Mouse (Mus musculus) neural tube, embryonic 15.5 days (tissue): ENCODE data around the gene Bmp4. TPM values are rescaled to one million over a fixed set of nuclear protein-coding genes. Genes with fewer than 3 reads are reported as not detected.

Experiments used
- ATAC-seq: fragments of 200-750 bp; cut with Nextera tagmentation; 2 replicates; pipeline ENCODE4 v1.8.0; 2017; ENCODE audit warnings: mild to moderate bottlenecking, moderate TSS enrichment, moderate library complexity; ENCODE audit not compliant: low FRiP score
- H3K27ac ChIP-seq: fragments of 300-500 bp; sonication (generic); replicated peaks from 2 replicates; pipeline ENCODE4 v1.5.1; 2015; ENCODE audit warnings: mild to moderate bottlenecking, inconsistent platforms
- H3K27me3 ChIP-seq: fragments of 300-500 bp; sonication (generic); replicated peaks from 2 replicates; pipeline ENCODE4 v1.6.1; 2015; ENCODE audit warnings: inconsistent platforms
- H3K36me3 ChIP-seq: fragments of 300-500 bp; sonication (generic); 2 replicates; pipeline ENCODE4 v1.6.1; 2015; ENCODE audit warnings: inconsistent platforms
- H3K4me1 ChIP-seq: fragments of 300-500 bp; sonication (generic); 2 replicates; pipeline ENCODE4 v1.6.1; 2015; ENCODE audit warnings: inconsistent platforms
- H3K4me2 ChIP-seq: fragments of 300-500 bp; sonication (generic); 2 replicates; pipeline ENCODE4 v1.6.1; 2015; ENCODE audit warnings: inconsistent platforms, mild to moderate bottlenecking, moderate library complexity
- H3K4me3 ChIP-seq: fragments of 300-500 bp; sonication (generic); replicated peaks from 2 replicates; pipeline ENCODE4 v1.5.1; 2015; ENCODE audit warnings: mild to moderate bottlenecking, inconsistent platforms
- H3K9ac ChIP-seq: fragments of 300-500 bp; sonication (generic); replicated peaks from 2 replicates; pipeline ENCODE4 v1.6.1; 2015; ENCODE audit warnings: mild to moderate bottlenecking, inconsistent platforms
- H3K9me3 ChIP-seq: fragments of 300-500 bp; sonication (generic); replicated peaks from 2 replicates; pipeline ENCODE4 v1.6.1; 2016; ENCODE audit warnings: inconsistent platforms
- WGBS: fragments of 180-500 bp; shearing (Covaris S2); methylation state at CpG from one replicate; pipeline ENCODE4 v1.1.7; 2015; ENCODE audit warnings: mixed read lengths; 5-methylcytosine and 5-hydroxymethylcytosine counted together
- polyA plus RNA-seq: library from polyadenylated mRNA; unstranded; fragments of >200 nt; fragmentation: Nextera tagmentation; extraction: Ambion mirVana; gene quantifications from 2 replicates; pipeline ENCODE4 v1.2.1, GENCODE M21; 2015

The Bmp4 gene
- 5.2 and 9.9 TPM in 2 replicates for polyA plus RNA-seq

GRCm38 (mm10) chr14:46390249-46390775, at the start of gene Bmp4:
Bmp4 (minus strand) TSS chr14:46390669.
- Histone ChIP-seq H3K9me3 (no peaks in the 10 kb centered on the region), H3K27me3 (peaks cover 53% of the 10 kb centered on the region), H3K4me1 (peaks cover 53% of the 10 kb centered on the region), H3K4me2 (peak within 1 kb of the TSS; percentile 93), H3K9ac (no peak within 1 kb of the TSS; the same call in 1 of the 2 replicates), H3K27ac (no peak within 1 kb of the TSS), H3K36me3 (no peaks in the 10 kb centered on the region), H3K4me3 (peak within 1 kb of the TSS; percentile 32)
- ATAC-seq = no peak
- under 1% methylated on average over 26 of the region's 26 CpGs for WGBS

GRCm38 (mm10) chr14:46439461-46440048, 49.1 kb upstream of the Bmp4 start:
- no peak overlapping the region for H3K4me3 ChIP-seq
- H3K4me1 ChIP-seq = no peaks in the 10 kb centered on the region; the same call in 1 of the 2 replicates
- no peak overlapping the region for H3K27ac ChIP-seq
- H3K9ac ChIP-seq = no peak overlapping the region
- ATAC-seq = no peak
- H3K27me3 ChIP-seq = no peaks in the 10 kb centered on the region
- 86% methylated on average over 5 of the region's 5 CpGs for WGBS
- no peaks in the 10 kb centered on the region for H3K9me3 ChIP-seq
- H3K36me3 ChIP-seq = no peaks in the 10 kb centered on the region
- no peak overlapping the region for H3K4me2 ChIP-seq

GRCm38 (mm10) chr14:46436471-46437090, 46.1 kb upstream of the Bmp4 start:
- Histone ChIP-seq H3K27me3 (no peaks in the 10 kb centered on the region), H3K9me3 (no peaks in the 10 kb centered on the region), H3K4me2 (0 out of 2 replicates have a peak overlapping the region, but pooled peaks have one; percentile 0), H3K27ac (no peak overlapping the region), H3K9ac (no peak overlapping the region), H3K4me1 (no peaks in the 10 kb centered on the region; the same call in 1 of the 2 replicates), H3K36me3 (no peaks in the 10 kb centered on the region), H3K4me3 (no peak overlapping the region)
- 16% methylated on average over 9 of the region's 9 CpGs for WGBS
- no peak for ATAC-seq

- Histone ChIP-seq H3K4me1 (no peaks in the 10 kb centered on the region), H3K9me3 (no peaks in the 10 kb centered on the region), H3K9ac (no peak overlapping the region), H3K4me2 (no peak overlapping the region), H3K36me3 (no peaks in the 10 kb centered on the region), H3K27ac (no peak overlapping the region), H3K4me3 (no peak overlapping the region), H3K27me3 (no peaks in the 10 kb centered on the region)
- WGBS = 95% methylated on average over 5 of the region's 5 CpGs
- ATAC-seq = no peak
Measured at GRCm38 (mm10) chr14:46430231-46430630, 39.8 kb upstream of the Bmp4 start.

- Histone ChIP-seq H3K27me3 (no peaks in the 10 kb centered on the region), H3K27ac (no peak overlapping the region), H3K4me1 (no peaks in the 10 kb centered on the region), H3K9ac (no peak overlapping the region), H3K4me3 (no peak overlapping the region), H3K9me3 (no peaks in the 10 kb centered on the region), H3K36me3 (no peaks in the 10 kb centered on the region), H3K4me2 (no peak overlapping the region)
- 94% methylated on average over 13 of the region's 13 CpGs for WGBS
- ATAC-seq = no peak
Measured at GRCm38 (mm10) chr14:46427251-46427650, 36.8 kb upstream of the Bmp4 start.

- ATAC-seq = no peak
Measured at GRCm38 (mm10) chr14:46421823-46422222, 31.4 kb upstream of the Bmp4 start.

GRCm38 (mm10) chr14:46419269-46419668, 28.8 kb upstream of the Bmp4 start:
- H3K4me3 ChIP-seq = no peak overlapping the region
- no peaks in the 10 kb centered on the region for H3K36me3 ChIP-seq
- ATAC-seq = peak; percentile 47; the same call in 1 of the 2 replicates
- H3K9ac ChIP-seq = no peak overlapping the region
- H3K27me3 ChIP-seq = no peaks in the 10 kb centered on the region
- H3K27ac ChIP-seq = no peak overlapping the region
- no peaks in the 10 kb centered on the region for H3K4me1 ChIP-seq
- H3K9me3 ChIP-seq = no peaks in the 10 kb centered on the region
- H3K4me2 ChIP-seq = no peak overlapping the region
- WGBS = 52% methylated on average over 11 of the region's 11 CpGs

More at GRCm38 (mm10) chr14:46421823-46422222, 31.4 kb upstream of the Bmp4 start:
- no peaks in the 10 kb centered on the region for H3K27me3 ChIP-seq
- H3K9ac ChIP-seq = no peak overlapping the region
- no peak overlapping the region for H3K27ac ChIP-seq
- no peaks in the 10 kb centered on the region for H3K36me3 ChIP-seq
- no peak overlapping the region for H3K4me2 ChIP-seq
- H3K4me3 ChIP-seq = no peak overlapping the region
- H3K9me3 ChIP-seq = no peaks in the 10 kb centered on the region
- no peaks in the 10 kb centered on the region for H3K4me1 ChIP-seq
- WGBS = 81% methylated on average over 3 of the region's 3 CpGs

- ATAC-seq = no peak
- H3K4me1 ChIP-seq = no peaks in the 10 kb centered on the region
- WGBS = 73% methylated on average over 15 of the region's 15 CpGs
- H3K9me3 ChIP-seq = no peaks in the 10 kb centered on the region
- H3K9ac ChIP-seq = no peak overlapping the region
- no peaks in the 10 kb centered on the region for H3K27me3 ChIP-seq
- H3K4me3 ChIP-seq = no peak overlapping the region
- H3K27ac ChIP-seq = no peak overlapping the region
- no peaks in the 10 kb centered on the region for H3K36me3 ChIP-seq
- H3K4me2 ChIP-seq = no peak overlapping the region
Measured at GRCm38 (mm10) chr14:46418371-46419097, 28.1 kb upstream of the Bmp4 start.

GRCm38 (mm10) chr14:46412497-46413000, 22.1 kb upstream of the Bmp4 start:
- whole genome bisulfite sequencing = 75% methylated on average over 7 of the region's 7 CpGs
- Histone ChIP-seq H3K36me3 (no peaks in the 10 kb centered on the region), H3K27me3 (0 out of 2 replicates have a peak, but pooled peaks cover 3% of the 10 kb centered on the region), H3K27ac (no peak overlapping the region), H3K4me3 (no peak overlapping the region), H3K4me2 (no peak overlapping the region), H3K9me3 (no peaks in the 10 kb centered on the region), H3K9ac (no peak overlapping the region), H3K4me1 (no peaks in the 10 kb centered on the region)
- no peak for ATAC-seq

GRCm38 (mm10) chr14:46410557-46411120, 20.2 kb upstream of the Bmp4 start:
- H3K4me2 ChIP-seq = no peak overlapping the region
- no peaks in the 10 kb centered on the region for H3K9me3 ChIP-seq
- no peak for ATAC-seq
- H3K9ac ChIP-seq = no peak overlapping the region
- WGBS = 59% methylated on average over 4 of the region's 4 CpGs
- H3K4me3 ChIP-seq = no peak overlapping the region
- H3K27ac ChIP-seq = no peak overlapping the region
- H3K4me1 ChIP-seq = no peaks in the 10 kb centered on the region
- H3K27me3 ChIP-seq = 0 out of 2 replicates have a peak, but pooled peaks cover 3% of the 10 kb centered on the region
- no peaks in the 10 kb centered on the region for H3K36me3 ChIP-seq

GRCm38 (mm10) chr14:46409016-46409415, 18.5 kb upstream of the Bmp4 start:
- ATAC-seq = no peak
- no peak overlapping the region for H3K4me2 ChIP-seq
- H3K27me3 ChIP-seq = 0 out of 2 replicates have a peak, but pooled peaks cover 3% of the 10 kb centered on the region
- WGBS = 74% methylated on average over 10 of the region's 10 CpGs
- no peaks in the 10 kb centered on the region for H3K9me3 ChIP-seq
- no peak overlapping the region for H3K4me3 ChIP-seq
- no peaks in the 10 kb centered on the region for H3K36me3 ChIP-seq
- no peaks in the 10 kb centered on the region for H3K4me1 ChIP-seq
- H3K9ac ChIP-seq = no peak overlapping the region
- H3K27ac ChIP-seq = no peak overlapping the region
